Mouse (Mus musculus): ENCODE data around the gene Scyl3.

- TF ChIP-seq CTCF (conservative IDR thresholded peaks at IDR 0.05; ENCODE audit: low read length): no peak
- no peak for TF ChIP-seq NANOG (IDR thresholded peaks at IDR 0.05; ENCODE audit: borderline replicate concordance, low read length)
- TF ChIP-seq POU5F1 (IDR thresholded peaks at IDR 0.05; ENCODE audit: borderline replicate concordance, low read length): no peak
Observed at GRCm38 (mm10) chr1:163907007-163907811, 21.7 kb upstream of the Scyl3 start.
